Mouse (Mus musculus) brain, adult 2 months (tissue): ENCODE data around the gene Ppil2.

Experiments
- DNase-seq: peaks from one replicate; pipeline ENCODE4 v3.0.0; 2011; ENCODE audit warnings: low read depth, low spot score

Ppil2 gene

DNA sequence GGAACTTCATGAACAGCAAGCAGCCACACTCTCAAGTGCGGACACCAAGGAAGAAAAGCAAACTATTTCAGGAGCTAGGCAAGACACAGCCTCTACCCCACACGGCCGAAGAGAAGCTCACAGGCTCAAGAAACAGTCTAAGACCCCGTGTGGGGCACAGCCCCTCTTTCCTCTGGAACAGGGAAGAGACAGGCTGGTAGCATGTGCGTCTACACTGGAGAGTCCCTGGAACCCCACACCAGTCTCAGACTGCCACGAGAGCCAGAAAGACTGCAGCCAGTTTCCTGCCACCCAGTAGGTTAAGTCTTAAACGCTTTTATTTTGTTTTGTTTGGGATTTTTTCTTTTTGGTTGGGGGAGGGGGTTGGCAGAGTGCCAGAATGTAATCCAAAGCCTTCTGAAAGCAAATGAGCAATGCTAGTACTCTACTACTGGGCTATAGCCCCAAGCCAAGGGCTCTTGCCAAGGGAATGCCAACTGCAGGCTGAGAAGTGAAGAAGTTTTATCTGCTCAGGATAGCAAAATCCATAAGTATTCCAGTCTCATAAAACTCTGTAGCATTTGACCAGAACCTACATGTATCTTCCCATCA is 8.3 kb downstream of the Ppil2 start:
- DNase-seq: no peak

DNA sequence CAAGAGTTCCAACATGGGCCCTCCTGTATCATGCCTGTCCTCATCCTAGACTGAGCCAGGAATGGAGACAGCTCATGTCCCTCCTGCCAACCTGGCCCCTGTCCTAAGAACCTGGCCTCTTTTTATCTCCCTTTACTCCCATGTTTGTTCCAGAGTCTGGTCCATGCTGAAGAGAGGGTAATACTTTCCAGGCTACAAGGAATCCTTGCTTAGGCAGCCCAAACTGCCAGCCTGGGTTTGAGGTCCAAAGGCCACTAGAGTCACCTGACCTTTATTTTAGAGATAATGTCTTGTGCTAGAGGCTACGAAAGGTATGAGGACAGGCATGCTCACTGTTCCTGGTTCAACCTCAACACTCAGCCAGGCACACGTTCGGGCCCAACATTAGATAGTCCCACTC is 14.1 kb downstream of the Ppil2 start:
- no peak for DNase-seq

DNA sequence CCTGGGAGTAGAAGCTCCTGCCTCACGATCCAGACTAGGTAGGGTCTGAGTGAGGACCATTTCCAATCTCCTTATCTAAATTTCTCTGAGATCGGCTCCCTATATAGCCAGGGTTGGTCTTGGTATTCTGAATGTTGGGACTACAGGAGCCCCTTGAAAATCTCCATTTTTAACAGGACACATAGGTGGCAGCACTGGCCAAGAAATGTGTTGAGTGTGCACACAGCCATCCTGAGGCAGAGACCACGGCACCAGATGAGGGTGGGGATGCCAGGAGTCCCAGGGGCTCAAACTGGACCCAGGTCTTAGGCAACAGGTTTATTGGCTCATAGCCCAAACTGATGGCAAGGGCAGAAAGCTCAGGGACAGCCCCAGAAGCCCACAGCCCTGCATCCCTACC is 22.7 kb downstream of the Ppil2 start:
- no peak for DNase-seq

DNA sequence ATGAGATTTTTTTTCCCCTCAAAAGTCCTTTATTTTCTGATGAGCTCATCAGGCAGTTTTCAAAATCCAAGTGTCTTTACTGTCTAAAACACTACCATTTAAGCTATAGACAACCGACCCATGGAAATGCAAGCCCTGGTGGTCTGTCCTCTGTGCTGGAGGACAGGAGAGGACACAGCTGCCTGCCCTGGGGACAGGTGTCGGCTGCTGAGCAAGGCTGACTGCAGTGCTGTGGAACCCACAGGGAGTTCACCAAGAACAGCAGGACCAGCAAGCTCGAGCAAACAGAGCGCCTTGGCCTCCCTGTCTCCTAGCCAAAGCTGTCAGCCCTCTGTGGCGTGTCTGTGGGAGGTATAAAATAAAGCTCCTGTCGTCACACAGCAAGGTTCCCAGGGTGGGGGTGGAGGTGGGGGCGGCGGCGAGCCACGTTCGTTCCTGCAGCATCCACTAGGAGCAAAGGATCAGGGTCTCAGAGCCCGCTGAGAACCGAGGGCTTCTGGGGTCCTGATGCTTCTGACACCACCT is 24.3 kb downstream of the Ppil2 start:
- DNase-seq: peak; percentile 76

DNA sequence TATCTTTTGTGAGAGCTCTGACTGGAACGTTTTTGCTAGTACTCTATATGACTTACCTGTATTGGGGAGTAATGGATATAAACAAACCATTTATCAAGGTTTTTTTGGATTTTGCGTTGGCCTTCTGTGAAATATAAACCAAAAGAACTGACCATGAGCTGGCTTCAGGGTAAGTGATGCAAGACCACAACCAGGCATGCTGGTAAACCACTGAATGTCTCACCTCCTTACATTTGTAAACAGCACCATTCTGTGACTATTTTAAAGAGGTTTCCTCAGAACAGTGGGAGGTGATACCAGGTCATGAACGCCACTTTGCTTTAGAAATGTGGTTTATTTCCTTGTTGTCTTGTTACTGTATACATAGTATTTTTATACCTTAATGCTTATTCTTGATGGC is 24.8 kb downstream of the Ppil2 start:
- DNase-seq: no peak

DNA sequence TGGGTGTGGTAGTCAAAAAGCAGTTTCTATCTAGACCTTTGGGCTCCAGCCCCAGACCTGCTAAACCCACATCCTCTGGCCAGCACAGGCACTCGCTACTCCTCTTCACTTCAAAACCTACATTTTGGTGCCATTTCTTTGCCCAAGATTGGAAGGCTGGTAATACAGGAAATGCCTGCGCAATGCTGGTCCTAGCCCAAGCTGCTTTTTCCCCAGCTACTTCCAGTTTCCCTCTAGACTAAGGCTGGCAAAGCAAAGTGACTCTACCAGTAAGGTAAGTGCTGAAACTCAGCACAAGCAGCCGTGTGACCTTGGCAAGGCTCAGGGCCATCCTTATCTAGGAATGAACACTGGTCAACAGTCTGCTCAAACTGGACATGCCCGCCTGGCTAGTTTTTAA is 25.4 kb downstream of the Ppil2 start:
- no peak for DNase-seq

DNA sequence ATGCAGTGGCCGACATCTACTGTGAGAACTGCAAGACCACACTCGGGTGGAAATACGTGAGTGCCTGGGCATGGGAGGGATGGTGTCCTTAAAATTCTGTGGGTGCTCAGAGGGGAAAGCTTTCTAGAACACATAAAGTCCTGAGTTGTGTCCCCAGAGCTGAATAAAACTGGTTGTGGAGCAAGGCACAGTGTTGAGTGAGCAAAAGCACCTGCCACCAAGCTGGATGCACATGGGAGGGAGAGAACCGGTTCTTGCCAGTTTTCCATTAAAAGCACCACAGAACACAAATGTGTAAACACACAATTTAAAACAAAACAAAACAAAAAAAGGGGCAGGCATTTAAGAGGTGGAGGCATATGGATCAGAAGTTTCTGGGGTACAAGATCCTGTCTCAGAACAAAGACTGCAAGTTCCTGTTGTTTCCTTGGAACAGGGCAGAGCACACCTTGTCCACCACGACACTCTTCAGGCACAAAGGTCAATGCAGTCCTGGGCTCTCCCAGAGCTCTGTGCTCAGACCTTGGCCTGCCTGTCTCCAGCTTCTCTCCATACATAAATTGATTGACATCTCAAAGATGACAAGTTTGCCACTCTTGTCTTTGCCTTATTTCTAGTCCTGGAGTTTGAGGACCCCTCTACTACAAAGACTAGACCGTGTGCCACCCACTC is 28.8 kb downstream of the Ppil2 start:
- no peak for DNase-seq

DNA sequence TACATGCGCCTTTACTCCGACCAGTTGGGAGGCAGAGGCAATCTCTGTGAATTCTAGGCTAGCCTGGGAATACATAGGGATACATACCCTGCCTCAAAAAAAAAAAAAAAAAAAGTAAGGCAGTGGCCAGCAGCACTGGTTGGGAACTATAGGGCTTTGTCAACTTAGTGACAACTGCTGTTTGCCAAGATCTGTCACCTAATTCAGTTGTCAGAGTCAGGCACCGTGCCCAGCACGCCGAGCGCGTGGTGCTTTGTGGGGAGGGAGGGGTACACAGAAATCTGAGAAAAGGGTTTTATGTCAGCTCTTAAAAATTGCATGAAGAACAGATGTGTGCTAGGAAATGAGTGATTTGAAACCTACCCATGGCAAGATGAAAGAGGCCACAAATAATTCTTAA is 33.0 kb downstream of the Ppil2 start:
- peak; percentile 60 for DNase-seq

DNA sequence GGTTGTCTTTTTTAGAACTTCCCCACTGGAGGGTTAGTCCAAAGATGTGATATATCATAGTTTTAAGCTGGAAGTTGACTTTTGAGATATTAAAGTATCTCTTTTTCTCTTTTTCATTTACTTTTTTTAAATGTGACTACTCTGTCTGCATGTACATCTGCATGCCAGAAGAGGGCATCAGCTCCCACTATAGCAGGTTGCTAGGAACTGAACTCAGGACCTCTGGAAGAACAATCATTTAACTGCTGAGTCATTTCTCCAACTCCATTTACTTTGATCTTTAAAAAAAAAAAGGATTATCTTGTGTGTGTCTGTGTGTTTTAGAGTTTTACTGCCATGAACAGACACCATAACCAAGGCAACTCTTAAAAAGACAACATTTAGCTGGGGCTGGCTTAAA is 34.2 kb downstream of the Ppil2 start:
- DNase-seq: no peak

DNA sequence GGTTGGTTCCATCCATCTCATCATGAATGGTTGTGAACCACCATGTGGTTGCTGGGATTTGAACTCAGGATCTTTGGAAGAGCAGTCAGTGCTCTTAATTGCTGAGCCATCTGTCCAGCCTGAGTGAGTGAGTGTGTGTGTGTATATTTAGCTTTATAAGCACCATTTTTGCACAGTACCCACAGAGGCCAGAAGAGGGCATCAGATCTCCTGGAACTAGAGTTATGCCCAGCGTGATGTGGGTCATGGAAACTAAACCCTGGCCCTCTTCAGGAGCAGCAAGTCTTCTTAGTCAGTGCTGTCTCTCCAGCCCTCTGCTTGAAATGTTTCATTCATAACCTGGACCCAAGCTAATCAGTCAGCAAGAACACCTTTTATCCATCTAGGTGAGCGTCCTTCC is 34.8 kb downstream of the Ppil2 start:
- no peak for DNase-seq

DNA sequence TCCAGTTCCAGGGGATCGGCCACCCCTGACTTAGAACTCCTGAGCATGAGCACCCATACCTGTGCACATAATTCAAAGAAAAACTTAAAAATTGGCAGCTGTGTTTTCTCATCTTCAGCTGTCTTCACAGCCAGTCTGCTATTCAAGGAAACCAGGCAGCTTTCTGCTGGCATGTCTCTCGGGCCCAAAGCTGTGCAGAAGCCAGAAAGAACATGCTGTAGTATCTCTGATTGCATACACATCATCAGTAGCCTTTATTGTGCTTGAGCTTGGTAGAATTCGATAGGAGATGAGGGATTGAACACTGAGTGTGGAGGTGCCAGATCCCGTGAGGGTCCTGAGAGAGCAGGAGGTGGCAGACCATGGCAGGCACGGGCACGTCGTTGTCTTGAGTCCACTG is 38.1 kb downstream of the Ppil2 start:
- DNase-seq: peak; percentile 67

DNA sequence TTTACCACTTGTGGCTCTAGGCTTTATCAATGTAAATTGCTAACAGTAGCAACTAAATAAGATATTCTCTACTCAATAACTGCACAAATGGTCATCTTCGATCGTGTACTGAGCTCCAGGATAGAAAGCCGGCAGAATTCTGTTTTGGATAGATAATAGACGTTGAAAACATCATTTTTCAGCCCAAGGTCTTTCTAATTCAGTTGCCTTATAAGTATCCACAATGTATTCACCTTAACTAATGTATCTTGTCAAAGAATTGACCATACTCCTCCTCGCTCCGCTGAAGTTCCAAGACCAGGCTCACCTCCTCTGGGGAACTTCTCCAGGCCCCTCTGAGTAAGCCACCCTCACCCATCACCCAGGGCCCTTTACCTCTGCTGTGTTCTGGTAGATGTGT is 40.3 kb downstream of the Ppil2 start:
- DNase-seq: no peak

DNA sequence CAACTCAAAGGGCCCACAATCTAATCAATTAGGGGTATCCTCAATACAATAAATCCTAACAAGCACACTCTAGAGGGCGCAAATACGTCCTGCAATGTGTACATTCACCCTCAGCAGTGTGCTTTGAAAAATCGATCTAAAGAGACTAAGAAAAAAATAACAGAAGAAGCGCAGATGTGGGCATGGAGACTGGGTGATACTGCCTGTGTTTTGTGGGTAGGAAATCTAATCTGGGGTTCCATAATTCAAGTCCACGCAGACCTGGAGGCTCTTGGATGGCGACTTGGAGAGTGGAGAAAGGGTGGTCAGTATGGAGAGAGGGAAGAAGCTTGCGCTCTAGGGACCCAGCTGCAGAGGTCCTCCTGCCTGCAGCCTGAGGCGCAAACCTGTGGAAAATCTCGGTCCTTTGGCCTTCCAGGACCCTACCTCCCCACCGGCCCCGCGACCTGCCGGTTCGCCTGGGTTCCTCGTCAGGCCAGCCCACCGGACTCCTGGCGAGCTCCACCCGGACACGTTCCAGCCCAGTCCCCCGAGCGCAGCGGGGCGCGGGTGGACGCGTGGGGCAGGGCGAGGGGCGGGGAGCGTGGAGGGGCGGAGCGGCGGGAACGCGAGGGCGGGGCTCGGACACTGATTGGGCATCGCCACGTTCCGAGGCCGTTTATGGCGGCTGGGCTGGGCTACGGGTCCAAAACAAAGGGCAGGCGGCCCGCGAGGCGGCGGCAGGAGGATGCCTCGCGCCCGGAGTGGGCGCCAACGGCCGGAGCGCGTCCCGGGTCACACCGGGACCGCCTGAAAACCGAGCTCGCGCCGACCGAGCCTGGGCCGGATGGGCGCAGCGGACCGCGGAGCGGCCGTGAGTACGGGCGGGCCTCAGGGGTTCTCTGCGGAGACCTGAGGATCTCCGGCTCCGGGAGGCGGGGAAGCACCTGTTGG is 41.3 kb downstream of the Ppil2 start, which contains the start of gene Ypel1:
Gene Ypel1, plus strand, starts transcription at position 186 of the 933 bp plus-strand sequence.
- peak; percentile 90 for DNase-seq

DNA sequence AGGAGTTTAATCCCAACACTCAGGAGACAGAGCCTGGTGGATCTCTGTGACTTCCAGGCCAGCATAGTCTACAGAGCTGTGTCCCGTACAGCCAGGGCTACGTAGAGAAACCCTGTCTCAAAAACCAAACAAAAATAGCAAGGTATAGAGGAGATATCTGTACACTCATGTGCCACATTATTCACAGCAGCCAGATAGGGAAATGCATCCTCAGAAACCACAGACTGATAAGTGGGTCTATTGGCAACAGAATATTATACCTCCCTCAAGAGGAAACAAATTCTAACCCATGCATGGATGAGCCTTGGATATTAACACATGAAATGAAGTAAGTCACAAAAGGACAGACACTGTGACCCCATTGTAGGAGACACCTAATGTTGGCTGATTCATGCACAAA is 43.5 kb downstream of the Ppil2 start:
- no peak for DNase-seq

DNA sequence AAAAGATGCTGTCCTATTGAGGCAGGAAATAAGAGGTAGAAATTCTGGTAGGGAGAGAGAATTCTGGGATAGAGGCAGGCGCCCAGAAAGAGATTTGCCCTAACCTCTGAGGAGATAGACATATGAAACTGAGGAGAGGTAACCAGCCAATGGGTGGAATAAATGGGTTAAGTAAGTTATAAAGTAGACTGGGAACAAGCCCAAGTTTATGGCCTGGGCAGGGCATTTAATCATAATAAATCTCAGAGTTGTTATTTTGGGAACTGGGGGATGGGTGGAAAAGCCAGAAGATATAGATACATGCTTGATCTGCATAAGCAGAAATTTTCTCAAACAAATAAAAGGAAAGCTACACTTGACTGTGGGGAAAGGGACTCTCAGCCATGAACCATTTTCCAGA is 48.7 kb downstream of the Ppil2 start:
- no peak for DNase-seq

DNA sequence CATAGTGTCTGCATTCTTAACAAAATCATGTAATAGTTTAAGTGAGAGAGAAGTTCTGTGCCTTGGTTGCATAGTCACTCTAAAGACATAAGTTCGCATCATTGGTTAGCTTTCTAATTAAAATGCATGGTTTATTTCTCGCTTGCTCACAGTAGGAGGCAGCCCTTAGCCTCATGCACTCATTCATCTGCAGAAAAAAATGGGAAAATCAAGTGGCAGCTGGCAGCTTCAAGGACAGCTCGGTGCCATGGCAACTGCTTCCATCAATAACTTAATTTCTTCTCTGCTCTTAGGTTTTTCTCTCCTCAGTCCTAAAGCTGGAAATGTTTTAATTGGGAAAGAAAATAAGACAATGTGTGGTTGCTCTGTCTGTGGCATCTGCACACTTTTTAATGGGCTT is 55.5 kb downstream of the Ppil2 start:
- peak; percentile 83 for DNase-seq

DNA sequence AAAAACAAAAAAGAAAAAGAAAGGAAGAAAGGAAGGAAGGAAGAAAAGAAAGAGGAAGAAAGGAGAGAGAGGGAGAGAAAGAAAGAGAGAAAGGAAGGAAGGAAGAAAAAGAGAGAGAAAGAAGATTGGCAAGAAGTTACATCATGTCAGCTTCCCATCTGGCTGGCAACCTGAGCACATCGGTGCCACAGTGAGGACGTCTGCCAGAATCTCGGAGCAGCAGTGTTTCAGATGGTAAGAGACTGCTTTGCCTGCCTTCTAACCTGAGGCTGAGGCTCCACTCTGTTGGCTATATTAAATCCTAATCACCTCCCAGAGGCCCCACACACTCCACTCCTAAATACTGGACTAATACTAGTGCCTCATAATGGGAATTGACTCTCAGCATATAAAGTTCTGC is 57.2 kb downstream of the Ppil2 start:
- DNase-seq: peak; percentile 60

DNA sequence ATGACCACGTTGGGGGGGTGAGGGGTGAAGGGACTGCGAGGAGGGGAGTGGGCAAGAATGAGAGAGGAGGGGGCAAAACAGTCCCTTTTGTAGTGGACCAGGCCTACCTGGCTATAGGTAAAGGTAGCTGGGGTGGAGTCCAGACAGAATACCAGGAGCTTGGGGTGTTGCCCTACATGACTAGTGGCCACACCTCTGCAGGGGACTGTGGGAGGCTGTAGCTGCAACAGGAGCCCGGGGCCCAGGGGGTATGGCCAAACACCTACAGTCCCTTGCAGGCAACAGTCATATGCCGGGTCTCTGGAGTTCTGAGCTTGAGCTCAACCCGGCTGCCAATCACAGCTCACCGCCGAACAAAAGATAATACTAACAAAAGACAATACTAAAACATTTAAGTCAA is 59.0 kb downstream of the Ppil2 start:
- DNase-seq: no peak

DNA sequence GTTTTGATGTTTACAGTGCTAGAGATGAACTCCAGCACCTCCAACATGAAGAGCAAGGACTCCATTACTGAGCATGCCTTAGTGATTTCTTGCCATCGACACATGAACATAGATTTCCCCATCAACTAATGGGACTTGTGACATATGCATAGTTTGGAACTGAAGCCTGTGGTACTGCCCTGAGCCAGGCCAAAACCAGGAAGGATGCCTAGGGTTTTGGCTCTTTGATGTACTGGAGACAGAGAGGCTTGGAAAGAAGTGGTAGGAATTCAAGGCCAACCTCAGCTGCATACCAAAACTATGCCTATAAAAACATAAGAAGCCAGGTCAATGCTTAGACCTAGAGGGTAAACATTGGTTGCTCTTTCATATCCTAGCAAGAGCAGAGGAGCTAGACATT is 61.2 kb downstream of the Ppil2 start:
- no peak for DNase-seq

DNA sequence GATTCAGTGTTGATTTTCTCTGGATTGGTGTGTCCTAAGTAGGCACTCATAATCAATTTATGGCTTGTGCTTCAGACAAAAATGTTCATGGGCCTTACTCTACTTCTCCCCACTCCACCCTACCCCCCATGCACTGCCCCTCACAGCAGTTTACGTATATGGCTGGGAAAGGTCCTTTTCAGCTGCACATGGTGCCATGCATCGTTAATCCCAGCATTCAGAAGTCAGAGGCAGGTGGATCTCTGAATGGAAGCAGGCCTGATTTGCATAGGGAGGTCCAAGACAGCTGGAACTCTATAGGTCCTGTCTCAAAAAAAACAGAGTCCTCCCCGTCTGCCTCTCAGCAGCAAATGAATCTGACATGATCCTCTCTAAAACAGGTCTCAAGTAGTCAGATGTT is 65.8 kb downstream of the Ppil2 start:
- DNase-seq: no peak

DNA sequence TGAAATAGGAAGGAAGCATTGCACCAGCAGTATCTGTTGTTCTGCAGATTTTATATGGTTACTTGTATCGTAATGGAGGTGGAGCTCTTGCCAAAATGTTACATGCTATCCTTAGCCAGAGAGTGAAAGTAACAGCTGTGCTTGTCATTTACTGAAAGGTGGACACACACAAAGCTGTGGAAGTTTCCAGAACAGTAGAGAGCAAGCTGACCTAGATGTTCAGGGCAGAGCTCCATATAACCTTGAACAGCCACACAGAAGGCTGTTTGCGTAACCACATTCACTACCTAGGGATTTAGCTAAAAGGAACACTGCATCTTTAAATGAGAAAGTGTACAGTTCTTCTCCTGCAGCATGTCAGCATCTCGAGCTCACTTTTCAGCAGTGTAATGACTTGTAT is 66.7 kb downstream of the Ppil2 start:
- DNase-seq: peak; percentile 76

DNA sequence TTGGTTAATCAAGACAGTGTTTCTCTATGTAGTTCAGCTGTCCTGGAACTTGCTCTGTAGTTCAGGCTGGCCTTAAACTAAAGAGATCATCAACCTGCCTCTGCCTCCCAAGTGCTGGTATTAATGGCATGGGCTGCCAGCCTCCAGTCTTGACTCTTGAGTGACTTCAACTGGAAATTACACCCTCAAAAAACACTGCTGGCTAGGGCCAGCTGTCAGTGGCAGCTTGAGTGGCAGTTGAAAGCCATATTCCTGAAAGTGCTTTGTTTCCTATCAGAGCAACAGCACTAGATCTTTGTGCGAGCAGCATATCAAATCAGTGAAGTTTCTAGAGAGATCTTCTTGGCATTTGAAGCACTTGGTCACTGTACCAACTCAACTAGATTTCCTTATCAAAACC is 69.6 kb downstream of the Ppil2 start:
- no peak for DNase-seq
